Mouse (Mus musculus) neural tube, embryonic 14.5 days (tissue): Measurements from ENCODE around the gene Asic2. TPM values are rescaled to one million over a fixed set of nuclear protein-coding genes. Genes with fewer than 3 reads are reported as not detected.

Experiments used
- ATAC-seq: fragments of 200-750 bp; cut with Nextera tagmentation; 2 replicates; pipeline ENCODE4 v1.8.0; 2017; ENCODE audit warnings: low read depth, mild to moderate bottlenecking, moderate TSS enrichment, moderate library complexity
- H3K27ac ChIP-seq: fragments of 300-500 bp; sonication (generic); 2 replicates; pipeline ENCODE4 v1.5.1; 2014; ENCODE audit warnings: low read depth, mild to moderate bottlenecking, control low read depth, low read length, moderate library complexity, mixed read lengths
- H3K27me3 ChIP-seq: fragments of 300-500 bp; sonication (generic); 2 replicates; pipeline ENCODE4 v1.6.1; 2014; ENCODE audit warnings: low read length; ENCODE audit not compliant: control insufficient read depth, insufficient read depth
- H3K36me3 ChIP-seq: fragments of 300-500 bp; sonication (generic); 2 replicates; pipeline ENCODE4 v1.6.1; 2014; ENCODE audit warnings: low read length, mixed read lengths; ENCODE audit not compliant: control insufficient read depth, insufficient read depth
- H3K4me1 ChIP-seq: fragments of 300-500 bp; sonication (generic); 2 replicates; pipeline ENCODE4 v1.6.1; 2014; ENCODE audit warnings: low read length; ENCODE audit not compliant: control insufficient read depth, insufficient read depth
- H3K4me2 ChIP-seq: fragments of 300-500 bp; sonication (generic); 2 replicates; pipeline ENCODE4 v1.6.1; 2014; ENCODE audit warnings: mild to moderate bottlenecking, low read depth, low read length, control low read depth
- H3K4me3 ChIP-seq: fragments of 300-500 bp; sonication (generic); 2 replicates; pipeline ENCODE4 v1.5.1; 2014; ENCODE audit warnings: low read depth, low read length, control low read depth, mixed read lengths
- H3K9ac ChIP-seq: fragments of 300-500 bp; sonication (generic); replicated peaks from 2 replicates; pipeline ENCODE4 v1.6.1; 2014; ENCODE audit warnings: low read depth, mild to moderate bottlenecking, control low read depth, low read length, mixed read lengths
- H3K9me3 ChIP-seq: fragments of 300-500 bp; sonication (generic); 2 replicates; pipeline ENCODE4 v1.6.1; 2016; ENCODE audit warnings: low read length; ENCODE audit not compliant: control insufficient read depth
- WGBS: fragments of 180-500 bp; shearing (Covaris S2); extraction: QIAGEN DNeasy Blood & Tissue Kit; methylation state at CpG from one replicate; pipeline ENCODE4 v1.1.7; 2014; 5-methylcytosine and 5-hydroxymethylcytosine counted together
- polyA plus RNA-seq: library from polyadenylated mRNA; unstranded; fragments of >200 nt; fragmentation: Nextera tagmentation; extraction: Ambion mirVana; gene quantifications from 2 replicates; pipeline ENCODE4 v1.2.1, GENCODE M21; 2014

The Asic2 gene
- polyA plus RNA-seq, 1 experiment from 2014 or later = 16.2 TPM

GRCm38 (mm10) chr11:81582161-81582560, 386.1 kb downstream of the Asic2 start:
- ATAC-seq = no peak
- Histone ChIP-seq H3K27ac (no peak overlapping the region), H3K9me3 (no peaks in the 10 kb centered on the region), H3K9ac (no peak overlapping the region), H3K4me2 (no peak overlapping the region), H3K27me3 (no peaks in the 10 kb centered on the region), H3K36me3 (no peaks in the 10 kb centered on the region), H3K4me3 (no peak overlapping the region), H3K4me1 (no peaks in the 10 kb centered on the region)
- 45% methylated on average over 5 of the region's 5 CpGs for WGBS

GRCm38 (mm10) chr11:81579753-81580152, 388.5 kb downstream of the Asic2 start:
- H3K36me3 ChIP-seq = no peaks in the 10 kb centered on the region
- H3K27ac ChIP-seq = no peak overlapping the region
- no peaks in the 10 kb centered on the region for H3K9me3 ChIP-seq
- H3K4me1 ChIP-seq = no peaks in the 10 kb centered on the region
- H3K9ac ChIP-seq = no peak overlapping the region
- H3K27me3 ChIP-seq = no peaks in the 10 kb centered on the region
- H3K4me2 ChIP-seq = no peak overlapping the region
- no peak overlapping the region for H3K4me3 ChIP-seq
- WGBS = 9% methylated on average over 6 of the region's 6 CpGs
- no peak for ATAC-seq

GRCm38 (mm10) chr11:81570406-81570805, 397.9 kb downstream of the Asic2 start:
- no peak overlapping the region for H3K9ac ChIP-seq
- ATAC-seq = no peak
- no peaks in the 10 kb centered on the region for H3K27me3 ChIP-seq
- H3K36me3 ChIP-seq = no peaks in the 10 kb centered on the region
- H3K27ac ChIP-seq = no peak overlapping the region
- 64% methylated on average over 3 of the region's 3 CpGs for WGBS
- no peak overlapping the region for H3K4me3 ChIP-seq
- no peaks in the 10 kb centered on the region for H3K9me3 ChIP-seq
- no peaks in the 10 kb centered on the region for H3K4me1 ChIP-seq
- H3K4me2 ChIP-seq = no peak overlapping the region

- Histone ChIP-seq H3K27ac (no peak overlapping the region), H3K27me3 (no peaks in the 10 kb centered on the region), H3K4me2 (no peak overlapping the region), H3K4me3 (no peak overlapping the region), H3K9ac (no peak overlapping the region), H3K9me3 (no peaks in the 10 kb centered on the region), H3K4me1 (no peaks in the 10 kb centered on the region), H3K36me3 (no peaks in the 10 kb centered on the region)
- WGBS = 94% methylated on average over 3 of the region's 3 CpGs
- ATAC-seq = no peak
These were observed 403.4 kb downstream of the Asic2 start for GRCm38 (mm10) chr11:81564857-81565256.

- H3K9ac ChIP-seq = no peak overlapping the region
- no peaks in the 10 kb centered on the region for H3K36me3 ChIP-seq
- H3K4me2 ChIP-seq = no peak overlapping the region
- no peak overlapping the region for H3K4me3 ChIP-seq
- ATAC-seq = no peak
- H3K27ac ChIP-seq = no peak overlapping the region
- H3K9me3 ChIP-seq = no peaks in the 10 kb centered on the region
- no peaks in the 10 kb centered on the region for H3K27me3 ChIP-seq
- 82% methylated on average over 1 of the region's 1 CpGs for WGBS
- no peaks in the 10 kb centered on the region for H3K4me1 ChIP-seq
These were observed 407.9 kb downstream of the Asic2 start for GRCm38 (mm10) chr11:81560374-81560773.

GRCm38 (mm10) chr11:81543189-81543588, 425.1 kb downstream of the Asic2 start:
- Histone ChIP-seq H3K9me3 (no peaks in the 10 kb centered on the region), H3K4me1 (no peaks in the 10 kb centered on the region), H3K27me3 (no peaks in the 10 kb centered on the region), H3K27ac (no peak overlapping the region), H3K4me2 (no peak overlapping the region), H3K36me3 (no peaks in the 10 kb centered on the region), H3K4me3 (no peak overlapping the region), H3K9ac (no peak overlapping the region)
- no peak for ATAC-seq
- WGBS = 81% methylated on average over 6 of the region's 6 CpGs

GRCm38 (mm10) chr11:81535121-81535717, 433.0 kb downstream of the Asic2 start:
- H3K9ac ChIP-seq = no peak overlapping the region

GRCm38 (mm10) chr11:81534686-81535085, 433.6 kb downstream of the Asic2 start:
- no peak overlapping the region for H3K4me3 ChIP-seq
- no peak overlapping the region for H3K4me2 ChIP-seq
- H3K27me3 ChIP-seq = no peaks in the 10 kb centered on the region
- peaks cover 13% of the 10 kb centered on the region for H3K4me1 ChIP-seq
- H3K9me3 ChIP-seq = no peaks in the 10 kb centered on the region; the same call in 1 of the 2 replicates
- 19% methylated on average over 5 of the region's 5 CpGs for WGBS
- H3K36me3 ChIP-seq = no peaks in the 10 kb centered on the region
- ATAC-seq = no peak
- no peak overlapping the region for H3K9ac ChIP-seq
- no peak overlapping the region for H3K27ac ChIP-seq

More at GRCm38 (mm10) chr11:81535121-81535717, 433.0 kb downstream of the Asic2 start:
- no peak for ATAC-seq
- no peaks in the 10 kb centered on the region for H3K27me3 ChIP-seq
- H3K4me3 ChIP-seq = no peak overlapping the region
- no peak overlapping the region for H3K4me2 ChIP-seq
- no peak overlapping the region for H3K27ac ChIP-seq
- 69% methylated on average over 4 of the region's 4 CpGs for WGBS
- H3K9me3 ChIP-seq = no peaks in the 10 kb centered on the region
- no peaks in the 10 kb centered on the region for H3K36me3 ChIP-seq
- peaks cover 13% of the 10 kb centered on the region for H3K4me1 ChIP-seq

- no peak overlapping the region; the same call in 1 of the 2 replicates for H3K4me2 ChIP-seq
- no peak overlapping the region for H3K4me3 ChIP-seq
- peak overlapping the region; percentile 44; the same call in 1 of the 2 replicates for H3K27ac ChIP-seq
- WGBS = 1% methylated on average over 6 of the region's 6 CpGs
- H3K9ac ChIP-seq = no peak overlapping the region
- peaks cover 13% of the 10 kb centered on the region for H3K4me1 ChIP-seq
- H3K27me3 ChIP-seq = no peaks in the 10 kb centered on the region
- ATAC-seq = peak; percentile 68; the same call in 1 of the 2 replicates
- no peaks in the 10 kb centered on the region for H3K36me3 ChIP-seq
- no peaks in the 10 kb centered on the region; the same call in 1 of the 2 replicates for H3K9me3 ChIP-seq
These were observed 436.4 kb downstream of the Asic2 start for GRCm38 (mm10) chr11:81531906-81532305.
